Mouse (Mus musculus) forebrain, embryonic 13.5 days (tissue): ENCODE data around the gene Tgfb3. TPM values are rescaled to one million over a fixed set of nuclear protein-coding genes. Genes with fewer than 3 reads are reported as not detected.

Experiments used
- ATAC-seq: fragments of 200-750 bp; cut with Nextera tagmentation; 2 replicates; pipeline ENCODE4 v1.8.0; 2017
- H3K27ac ChIP-seq: fragments of 300-500 bp; sonication (generic); 2 replicates; pipeline ENCODE4 v1.5.1; 2015; ENCODE audit warnings: inconsistent platforms, mild to moderate bottlenecking, moderate library complexity
- H3K27me3 ChIP-seq: fragments of 300-500 bp; sonication (generic); 2 replicates; pipeline ENCODE4 v1.6.1; 2015; ENCODE audit warnings: mild to moderate bottlenecking, inconsistent platforms
- H3K36me3 ChIP-seq: fragments of 300-500 bp; sonication (generic); 2 replicates; pipeline ENCODE4 v1.6.1; 2015; ENCODE audit warnings: mild to moderate bottlenecking, inconsistent platforms; ENCODE audit not compliant: poor library complexity, severe bottlenecking
- H3K4me1 ChIP-seq: fragments of 300-500 bp; sonication (generic); 2 replicates; pipeline ENCODE4 v1.6.1; 2015; ENCODE audit warnings: inconsistent platforms
- H3K4me2 ChIP-seq: fragments of 300-500 bp; sonication (generic); 2 replicates; pipeline ENCODE4 v1.6.1; 2015; ENCODE audit warnings: inconsistent platforms, mild to moderate bottlenecking, moderate library complexity
- H3K4me3 ChIP-seq: fragments of 300-500 bp; sonication (generic); 2 replicates; pipeline ENCODE4 v1.5.1; 2015; ENCODE audit warnings: mild to moderate bottlenecking, inconsistent platforms
- H3K9ac ChIP-seq: fragments of 300-500 bp; sonication (generic); 2 replicates; pipeline ENCODE4 v1.6.1; 2015; ENCODE audit warnings: mild to moderate bottlenecking, inconsistent platforms
- H3K9me3 ChIP-seq: fragments of 300-500 bp; sonication (generic); replicated peaks from 2 replicates; pipeline ENCODE4 v1.6.1; 2016; ENCODE audit warnings: inconsistent platforms
- WGBS: fragments of 180-500 bp; shearing (Covaris S2); methylation state at CpG from one replicate; pipeline ENCODE4 v1.1.7; 2015; 5-methylcytosine and 5-hydroxymethylcytosine counted together
- polyA plus RNA-seq: library from polyadenylated mRNA; unstranded; fragments of >200 nt; fragmentation: Nextera tagmentation; extraction: Ambion mirVana; gene quantifications from 2 replicates; pipeline ENCODE4 v1.2.1, GENCODE M21; 2015

Gene Tgfb3
- 5.7 and 5.9 TPM in 2 replicates for polyA plus RNA-seq

GRCm38 (mm10) chr12:86078553-86079201, at the start of gene Tgfb3:
Tgfb3 (minus strand) TSS chr12:86079041.
- ATAC-seq, result peak; percentile 61

DNA sequence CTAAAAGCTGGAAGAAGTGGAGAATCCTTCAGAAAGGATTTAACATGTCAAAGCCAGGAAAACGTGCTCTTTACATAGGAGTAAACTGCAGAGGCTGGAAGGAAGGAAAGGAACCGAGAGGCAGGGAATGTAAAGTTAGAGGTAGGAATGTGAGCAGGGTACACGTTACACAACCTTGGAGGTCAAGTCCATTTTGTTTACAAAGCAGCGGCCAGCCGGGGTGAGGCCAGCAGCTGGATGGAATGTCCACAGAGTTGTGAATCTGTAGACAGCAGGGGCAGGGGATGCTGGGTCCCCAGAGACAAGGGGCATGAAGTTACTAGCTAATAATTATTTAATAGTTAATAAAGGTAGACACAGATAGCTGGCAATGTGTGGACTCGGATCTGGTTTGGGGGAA, 49.3 kb upstream of the Tgfb3 start:
- Histone ChIP-seq H3K9ac (no peak overlapping the region), H3K27me3 (no peaks in the 10 kb centered on the region), H3K9me3 (no peaks in the 10 kb centered on the region), H3K36me3 (no peaks in the 10 kb centered on the region), H3K4me3 (no peak overlapping the region), H3K27ac (no peak overlapping the region), H3K4me2 (no peak overlapping the region), H3K4me1 (0 out of 2 replicates have a peak, but pooled peaks cover 5% of the 10 kb centered on the region)
- 88% methylated on average over 6 of the region's 6 CpGs for WGBS
- ATAC-seq, result no peak

More at GRCm38 (mm10) chr12:86078553-86079201, at the start of gene Tgfb3:
- Histone ChIP-seq H3K9ac (peak within 1 kb of the TSS; percentile 65), H3K27ac (peak within 1 kb of the TSS; percentile 66), H3K4me3 (peak within 1 kb of the TSS; percentile 49), H3K27me3 (peaks cover 24% of the 10 kb centered on the region), H3K36me3 (no peaks in the 10 kb centered on the region), H3K4me2 (peak within 1 kb of the TSS; percentile 78), H3K9me3 (no peaks in the 10 kb centered on the region), H3K4me1 (peaks cover 33% of the 10 kb centered on the region)
- under 1% methylated on average over 25 of the region's 25 CpGs for WGBS

- no peak overlapping the region for H3K27ac ChIP-seq
- no peaks in the 10 kb centered on the region for H3K36me3 ChIP-seq
- no peaks in the 10 kb centered on the region for H3K9me3 ChIP-seq
- no peak overlapping the region for H3K4me2 ChIP-seq
- H3K4me1 ChIP-seq, result 0 out of 2 replicates have a peak, but pooled peaks cover 5% of the 10 kb centered on the region
- no peak overlapping the region for H3K4me3 ChIP-seq
- WGBS, result 75% methylated on average over 6 of the region's 6 CpGs
- H3K27me3 ChIP-seq, result no peaks in the 10 kb centered on the region
- no peak for ATAC-seq
- no peak overlapping the region for H3K9ac ChIP-seq
Measured at GRCm38 (mm10) chr12:86124016-86124415, 45.2 kb upstream of the Tgfb3 start.

- no peak overlapping the region for H3K4me2 ChIP-seq
- no peaks in the 10 kb centered on the region for H3K27me3 ChIP-seq
- no peak overlapping the region for H3K9ac ChIP-seq
- ATAC-seq, result no peak
- H3K9me3 ChIP-seq, result no peaks in the 10 kb centered on the region
- no peaks in the 10 kb centered on the region for H3K4me1 ChIP-seq
- H3K4me3 ChIP-seq, result no peak overlapping the region
- no peak overlapping the region for H3K27ac ChIP-seq
- H3K36me3 ChIP-seq, result 0 out of 2 replicates have a peak, but pooled peaks cover 12% of the 10 kb centered on the region
- 83% methylated on average over 15 of the region's 15 CpGs for WGBS
Measured at GRCm38 (mm10) chr12:86116295-86116835, 37.5 kb upstream of the Tgfb3 start.

- Histone ChIP-seq H3K4me1 (no peaks in the 10 kb centered on the region), H3K36me3 (0 out of 2 replicates have a peak, but pooled peaks cover 16% of the 10 kb centered on the region), H3K4me2 (no peak overlapping the region), H3K27me3 (no peaks in the 10 kb centered on the region), H3K4me3 (no peak overlapping the region), H3K9me3 (no peaks in the 10 kb centered on the region), H3K27ac (no peak overlapping the region), H3K9ac (no peak overlapping the region)
- 88% methylated on average over 2 of the region's 2 CpGs for WGBS
- no peak for ATAC-seq
Measured at GRCm38 (mm10) chr12:86110637-86111036, 31.8 kb upstream of the Tgfb3 start.

DNA sequence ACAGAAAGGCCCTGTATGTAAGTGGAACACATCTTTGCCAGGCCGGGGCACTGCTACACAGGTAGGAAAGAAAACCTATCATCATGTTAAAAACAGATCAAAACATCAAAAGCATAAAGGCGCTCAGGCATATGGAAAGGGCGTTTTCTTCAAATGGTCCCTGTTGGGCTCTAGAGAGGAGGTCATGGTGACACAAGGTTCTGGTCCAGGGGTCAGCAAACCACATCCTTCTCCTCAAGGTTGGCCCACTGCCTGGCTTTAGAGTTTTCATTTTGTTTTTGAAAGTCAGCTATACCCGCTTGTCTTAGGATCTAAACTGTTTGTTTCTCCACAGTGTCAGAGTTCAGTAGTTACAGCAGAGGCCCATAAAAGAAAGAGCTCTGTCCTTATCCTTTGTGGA, 30.7 kb upstream of the Tgfb3 start:
- ATAC-seq, result no peak
- Histone ChIP-seq H3K9me3 (no peaks in the 10 kb centered on the region), H3K27ac (no peak overlapping the region), H3K4me2 (no peak overlapping the region), H3K4me3 (no peak overlapping the region), H3K27me3 (no peaks in the 10 kb centered on the region), H3K4me1 (no peaks in the 10 kb centered on the region; the same call in 1 of the 2 replicates), H3K36me3 (0 out of 2 replicates have a peak, but pooled peaks cover 16% of the 10 kb centered on the region), H3K9ac (no peak overlapping the region)
- WGBS, result 91% methylated on average over 4 of the region's 4 CpGs

DNA sequence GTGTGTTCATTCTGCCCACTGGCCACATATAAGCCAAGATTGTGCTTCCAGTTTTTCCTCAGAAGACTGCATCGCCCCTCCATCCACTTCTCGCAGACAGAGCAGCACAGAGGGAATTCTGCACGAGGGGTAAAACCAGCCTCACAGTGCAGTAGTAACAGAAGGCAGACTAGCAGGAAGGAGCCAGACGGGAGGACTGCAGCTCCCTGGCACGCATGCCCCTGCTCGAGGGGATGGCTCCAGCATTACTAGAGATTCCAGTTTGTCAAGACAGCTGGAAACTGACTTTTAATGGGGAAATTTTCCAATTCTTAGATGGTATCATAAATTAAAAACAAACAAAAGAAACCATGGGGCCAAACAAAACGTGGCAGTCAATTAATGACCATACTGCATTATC, 28.8 kb upstream of the Tgfb3 start:
- WGBS, result 85% methylated on average over 7 of the region's 7 CpGs
- H3K4me3 ChIP-seq, result no peak overlapping the region
- no peak overlapping the region for H3K9ac ChIP-seq
- no peak overlapping the region for H3K27ac ChIP-seq
- H3K36me3 ChIP-seq, result 0 out of 2 replicates have a peak, but pooled peaks cover 12% of the 10 kb centered on the region
- H3K4me1 ChIP-seq, result peaks cover 19% of the 10 kb centered on the region
- no peaks in the 10 kb centered on the region for H3K9me3 ChIP-seq
- no peak overlapping the region for H3K4me2 ChIP-seq
- peak; percentile 53; the same call in 1 of the 2 replicates for ATAC-seq
- no peaks in the 10 kb centered on the region for H3K27me3 ChIP-seq

- Histone ChIP-seq H3K27ac (no peak overlapping the region), H3K36me3 (0 out of 2 replicates have a peak, but pooled peaks cover 4% of the 10 kb centered on the region), H3K4me2 (no peak overlapping the region), H3K9me3 (no peaks in the 10 kb centered on the region), H3K9ac (no peak overlapping the region), H3K4me3 (no peak overlapping the region), H3K27me3 (no peaks in the 10 kb centered on the region), H3K4me1 (peaks cover 20% of the 10 kb centered on the region)
- 94% methylated on average over 9 of the region's 9 CpGs for WGBS
- no peak for ATAC-seq
Measured at GRCm38 (mm10) chr12:86106086-86106485, 27.2 kb upstream of the Tgfb3 start.

- H3K27ac ChIP-seq, result no peak overlapping the region
- 82% methylated on average over 8 of the region's 10 CpGs for WGBS
- no peak overlapping the region for H3K4me3 ChIP-seq
- H3K27me3 ChIP-seq, result no peaks in the 10 kb centered on the region
- 0 out of 2 replicates have a peak, but pooled peaks cover 4% of the 10 kb centered on the region for H3K36me3 ChIP-seq
- H3K4me1 ChIP-seq, result peaks cover 20% of the 10 kb centered on the region
- H3K9me3 ChIP-seq, result no peaks in the 10 kb centered on the region
- H3K4me2 ChIP-seq, result no peak overlapping the region
- no peak for ATAC-seq
- no peak overlapping the region for H3K9ac ChIP-seq
Measured at GRCm38 (mm10) chr12:86105546-86105945, 26.7 kb upstream of the Tgfb3 start.

- Histone ChIP-seq H3K9me3 (no peaks in the 10 kb centered on the region), H3K27me3 (no peaks in the 10 kb centered on the region), H3K27ac (no peak overlapping the region), H3K4me1 (peaks cover 20% of the 10 kb centered on the region), H3K4me3 (no peak overlapping the region), H3K9ac (no peak overlapping the region), H3K4me2 (no peak overlapping the region), H3K36me3 (0 out of 2 replicates have a peak, but pooled peaks cover 4% of the 10 kb centered on the region)
- WGBS, result 81% methylated on average over 11 of the region's 11 CpGs
- ATAC-seq, result no peak
Measured at GRCm38 (mm10) chr12:86104297-86104696, 25.5 kb upstream of the Tgfb3 start.

DNA sequence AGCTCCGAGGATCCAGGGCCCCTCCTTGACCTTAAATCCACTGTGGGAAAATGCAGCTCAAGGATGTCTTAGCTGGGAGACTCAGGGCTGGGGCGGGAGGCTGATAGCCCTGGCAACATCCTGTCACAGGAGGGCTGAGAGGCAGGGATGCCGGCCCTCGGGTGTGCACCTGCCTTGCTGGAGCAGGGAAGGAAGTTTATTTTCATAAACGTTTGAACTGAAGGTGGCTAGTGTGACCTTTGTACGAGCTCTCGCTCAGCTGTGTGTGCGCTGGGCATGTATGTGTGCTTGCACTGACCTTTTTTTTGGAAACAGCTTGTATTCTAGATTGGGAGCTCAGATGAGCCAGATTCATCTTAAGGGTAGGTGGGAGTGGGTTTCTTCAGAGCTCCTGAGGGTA, 25.0 kb upstream of the Tgfb3 start:
- Histone ChIP-seq H3K9ac (peak overlapping the region; percentile 39; the same call in 1 of the 2 replicates), H3K27ac (no peak overlapping the region), H3K9me3 (no peaks in the 10 kb centered on the region), H3K27me3 (no peaks in the 10 kb centered on the region), H3K36me3 (0 out of 2 replicates have a peak, but pooled peaks cover 7% of the 10 kb centered on the region), H3K4me3 (no peak overlapping the region), H3K4me2 (0 out of 2 replicates have a peak overlapping the region, but pooled peaks have one; percentile 0), H3K4me1 (peaks cover 20% of the 10 kb centered on the region)
- WGBS, result 41% methylated on average over 8 of the region's 8 CpGs
- no peak for ATAC-seq

DNA sequence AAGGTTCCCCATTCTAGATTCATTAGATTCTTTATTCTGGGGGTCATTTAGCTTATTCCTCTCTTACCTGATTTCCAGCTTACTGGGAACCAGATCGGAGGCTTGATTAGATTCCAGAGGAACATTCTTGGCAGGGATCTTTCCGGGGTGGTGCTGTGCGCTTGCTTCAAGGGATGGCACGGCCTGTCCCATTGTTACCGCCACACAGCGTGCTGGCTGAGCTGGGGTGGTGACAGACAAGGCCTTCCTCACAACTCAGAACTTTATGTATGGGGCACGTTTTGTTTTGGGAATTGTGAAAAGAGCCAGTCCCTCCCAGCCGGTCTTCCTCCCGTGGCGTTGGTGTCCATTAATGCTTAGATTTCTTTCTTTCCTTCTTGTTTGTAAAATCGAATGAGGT, 24.6 kb upstream of the Tgfb3 start:
- WGBS, result 14% methylated on average over 11 of the region's 11 CpGs
- peak overlapping the region; percentile 39; the same call in 1 of the 2 replicates for H3K9ac ChIP-seq
- H3K27me3 ChIP-seq, result no peaks in the 10 kb centered on the region
- H3K9me3 ChIP-seq, result no peaks in the 10 kb centered on the region
- ATAC-seq, result no peak; the same call in 1 of the 2 replicates
- H3K36me3 ChIP-seq, result 0 out of 2 replicates have a peak, but pooled peaks cover 9% of the 10 kb centered on the region
- H3K4me3 ChIP-seq, result no peak overlapping the region
- H3K27ac ChIP-seq, result no peak overlapping the region
- 0 out of 2 replicates have a peak overlapping the region, but pooled peaks have one; percentile 0 for H3K4me2 ChIP-seq
- H3K4me1 ChIP-seq, result peaks cover 20% of the 10 kb centered on the region
